Mouse (Mus musculus) lung, postnatal 0 days (tissue): ENCODE measurements around the gene Pdlim5.

Source experiments
- CTCF ChIP-seq: IDR thresholded peaks from 2 replicates; pipeline ENCODE4 v1.5.1; 2016; ENCODE audit warnings: antibody characterized with exemption, mild to moderate bottlenecking
- EP300 ChIP-seq: IDR thresholded peaks from 2 replicates; pipeline ENCODE4 v1.6.1; 2016; ENCODE audit warnings: antibody characterized with exemption, mild to moderate bottlenecking, control low read depth

DNA sequence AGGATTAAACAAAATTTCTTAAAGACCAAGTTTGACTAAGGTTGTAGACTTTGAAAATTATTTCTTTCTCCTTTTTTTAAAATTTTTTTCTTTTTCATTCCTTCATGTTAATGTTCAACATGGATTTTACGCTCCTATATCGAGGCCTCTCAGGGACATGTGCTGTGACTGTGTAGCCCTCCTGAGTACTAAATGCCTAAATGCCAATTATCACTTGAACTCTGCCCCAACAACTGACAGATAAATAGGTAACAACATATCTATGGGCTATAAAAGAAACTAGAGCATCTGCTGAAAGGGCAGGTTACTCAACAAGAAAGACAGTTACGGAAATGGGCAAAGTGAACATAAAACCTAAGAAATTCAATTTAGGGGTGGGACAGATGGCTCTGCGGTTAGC, 9.0 kb downstream of the Pdlim5 start:
- TF ChIP-seq CTCF (no peak), EP300 (no peak)
